Mouse (Mus musculus) ovary, adult 18-20 months (tissue): ENCODE measurements around the gene Wls.

Source experiments
- DNase-seq: peaks from one replicate; pipeline ENCODE4 v3.0.0; 2022; ENCODE audit warnings: low spot score, mixed read lengths

Gene Wls

DNA sequence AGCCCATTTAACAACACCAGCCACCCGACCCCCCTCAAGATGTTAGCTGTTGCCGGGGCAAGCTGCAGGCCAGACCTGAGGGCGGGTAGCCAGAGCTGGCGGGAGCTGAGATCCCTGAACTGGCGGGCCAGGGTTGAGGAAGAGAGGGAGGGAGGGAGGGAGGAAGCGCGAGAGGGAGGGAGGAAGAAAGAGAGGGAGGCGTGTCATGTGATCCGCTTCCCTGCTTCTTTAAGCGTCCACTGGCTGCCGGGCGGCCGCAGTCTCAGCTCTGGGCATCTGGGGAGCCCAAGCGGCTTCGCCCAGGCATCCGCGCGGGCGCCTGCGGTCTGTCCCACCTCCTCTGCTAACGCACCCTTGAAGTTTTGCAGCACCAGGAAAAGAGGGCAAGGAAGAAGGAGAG lies at the start of gene Wls:
Gene Wls, plus strand, starts transcription at position 192 of the 400 bp plus-strand sequence.
- DNase-seq, result peak; percentile 76

GRCm38 (mm10) chr3:159789781-159790180 lies 49.7 kb upstream of the Wls start:
- DNase-seq, result no peak

GRCm38 (mm10) chr3:159831535-159831934 lies 7.9 kb upstream of the Wls start:
- no peak for DNase-seq

DNA sequence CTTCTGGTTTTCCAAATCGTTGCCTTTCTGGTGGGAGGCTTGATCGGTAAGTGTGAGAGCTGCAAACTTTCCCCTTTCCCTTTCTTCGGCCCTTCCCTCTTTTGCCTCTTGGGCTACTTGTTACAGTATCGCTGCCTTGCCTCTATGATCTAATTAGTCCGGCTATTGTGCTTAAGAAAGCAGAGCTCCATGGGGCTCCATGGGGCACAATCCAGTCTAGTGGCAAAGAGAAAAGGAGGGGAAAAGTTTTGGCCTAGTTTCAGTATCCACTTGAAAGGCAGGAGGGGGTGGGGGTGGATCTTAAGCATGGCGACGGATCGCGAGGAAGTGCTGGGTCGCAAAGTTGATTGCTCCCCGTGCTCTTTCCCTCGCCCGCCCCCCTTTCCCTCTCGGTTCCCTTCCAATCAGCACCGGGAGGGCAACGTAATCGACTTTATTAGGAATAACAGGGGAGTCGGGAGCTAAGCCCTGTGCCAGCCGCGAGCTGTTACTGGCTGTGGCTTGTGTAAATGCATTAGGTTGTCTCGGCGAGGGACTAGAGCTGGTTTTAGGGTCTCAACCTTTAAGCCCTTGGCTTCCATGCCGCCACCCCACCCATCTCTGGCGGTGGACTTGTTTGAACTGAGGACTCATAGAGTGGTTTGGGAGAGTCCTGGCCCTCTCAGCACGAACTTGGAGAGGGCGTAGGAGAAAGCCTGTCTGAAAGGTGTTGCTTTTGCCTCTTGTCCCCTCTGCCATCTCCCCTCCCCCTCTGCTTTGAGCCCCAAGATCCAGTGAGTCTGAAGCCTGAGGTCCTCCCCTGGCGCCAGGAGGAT lies 737 bp downstream of the Wls start:
- peak; percentile 53 for DNase-seq

- DNase-seq, result peak; percentile 1
Observed at GRCm38 (mm10) chr3:159840817-159841390, 1.4 kb downstream of the Wls start.

- DNase-seq, result no peak
Observed at GRCm38 (mm10) chr3:159841458-159841857, 2.0 kb downstream of the Wls start.

GRCm38 (mm10) chr3:159843135-159843534 lies 3.7 kb downstream of the Wls start:
- DNase-seq, result no peak

- no peak for DNase-seq
Observed at GRCm38 (mm10) chr3:159847410-159848016, 8.0 kb downstream of the Wls start.

DNA sequence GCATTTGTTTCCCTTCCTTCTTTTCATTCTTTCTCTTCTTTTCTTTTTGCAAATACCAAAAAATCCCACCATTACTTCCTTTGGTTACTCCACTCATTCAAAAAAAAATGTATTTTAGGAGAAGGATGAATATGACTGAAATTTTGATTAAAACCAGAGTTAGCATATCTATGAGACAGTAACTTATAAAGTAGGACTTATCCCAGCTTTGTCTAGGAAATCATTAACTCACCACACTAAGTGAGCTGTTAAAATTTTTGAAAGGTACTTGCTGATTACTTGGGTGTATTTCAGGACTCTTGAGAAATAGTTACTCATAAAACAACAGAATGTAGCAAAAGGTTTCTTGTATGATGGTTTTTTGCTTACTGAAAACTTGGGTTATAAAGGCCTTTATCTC lies 8.7 kb downstream of the Wls start:
- no peak for DNase-seq

GRCm38 (mm10) chr3:159851476-159851875 lies 12.0 kb downstream of the Wls start:
- no peak for DNase-seq

DNA sequence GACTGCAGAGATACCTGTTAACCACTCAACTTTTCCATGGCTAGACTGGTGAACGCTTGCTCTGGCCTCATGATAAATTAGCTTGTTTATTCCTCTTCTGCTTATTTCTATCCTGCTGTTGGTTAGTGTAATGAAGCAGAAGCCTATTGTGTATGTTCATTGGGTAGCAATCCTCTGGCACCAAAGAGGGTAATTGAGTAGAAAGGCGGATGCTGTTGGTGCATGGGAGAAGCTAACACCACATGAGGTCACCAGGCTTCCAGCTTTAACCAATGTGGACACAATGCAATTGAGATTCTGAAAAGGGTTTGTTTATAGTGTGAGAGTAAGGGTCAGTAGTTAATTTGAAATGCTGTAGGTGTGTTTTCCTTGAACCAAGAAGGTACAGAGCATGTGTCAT lies 12.5 kb downstream of the Wls start:
- no peak for DNase-seq

GRCm38 (mm10) chr3:159857112-159857511 lies 17.6 kb downstream of the Wls start:
- DNase-seq, result no peak

DNA sequence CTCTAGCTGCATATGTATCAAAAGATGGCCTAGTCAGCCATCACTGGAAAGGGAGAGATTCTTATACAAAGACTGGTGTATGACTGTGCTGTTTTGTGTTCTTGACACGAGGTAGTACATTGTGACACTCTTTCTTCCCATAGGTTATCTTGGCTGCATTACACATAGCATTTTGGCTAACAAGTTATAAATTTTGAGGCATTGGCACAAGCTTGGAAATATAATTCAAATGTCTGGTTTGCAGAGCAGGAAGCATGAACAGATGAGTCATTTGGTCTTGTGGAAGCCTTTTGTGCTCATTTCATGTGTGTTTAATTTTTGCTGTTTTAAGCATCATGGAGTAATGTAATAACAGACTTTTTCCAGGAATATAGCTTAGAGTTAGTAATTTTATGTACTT lies 26.2 kb downstream of the Wls start:
- DNase-seq, result no peak

DNA sequence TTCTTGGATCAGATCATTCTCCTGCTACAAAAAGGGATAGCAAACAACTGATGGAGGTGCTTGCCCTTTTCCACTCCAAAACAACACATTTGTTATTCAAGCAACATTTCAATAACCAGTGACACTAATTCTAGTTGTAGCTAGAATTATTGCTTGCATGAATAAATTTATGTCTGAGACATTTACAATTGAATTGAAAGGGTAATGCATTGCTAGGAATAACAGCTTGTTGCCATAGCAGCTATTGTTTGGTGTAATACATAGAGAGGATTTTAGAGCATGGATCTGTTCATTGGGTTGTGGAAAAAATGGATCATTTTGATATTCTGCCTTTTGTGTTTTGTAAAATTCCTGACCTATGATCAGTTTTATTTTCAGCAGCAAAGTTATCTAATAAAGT lies 39.5 kb downstream of the Wls start:
- no peak for DNase-seq

GRCm38 (mm10) chr3:159883325-159883724 lies 43.9 kb downstream of the Wls start:
- no peak for DNase-seq

GRCm38 (mm10) chr3:159884802-159885201 lies 45.3 kb downstream of the Wls start:
- DNase-seq, result no peak

DNA sequence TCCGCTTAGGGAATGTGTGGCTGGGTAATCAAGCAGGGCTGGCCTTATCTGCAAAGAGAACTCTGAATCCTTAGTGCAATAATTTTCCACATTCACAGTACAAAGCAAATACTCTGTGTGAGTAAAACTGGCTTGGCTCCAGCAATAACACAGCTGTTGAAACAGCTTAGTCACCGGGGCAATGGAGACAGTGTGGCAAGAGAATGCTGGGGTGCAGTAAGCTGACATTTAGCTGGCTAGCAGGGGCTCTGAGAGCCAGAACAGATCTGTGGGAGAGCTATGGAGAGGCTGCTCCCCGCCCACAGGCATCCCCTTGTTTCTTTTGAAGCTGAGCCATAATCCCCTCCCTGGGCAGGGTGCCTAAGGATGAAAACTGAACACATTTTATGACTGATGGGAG lies 45.8 kb downstream of the Wls start:
- DNase-seq, result peak; percentile 72

DNA sequence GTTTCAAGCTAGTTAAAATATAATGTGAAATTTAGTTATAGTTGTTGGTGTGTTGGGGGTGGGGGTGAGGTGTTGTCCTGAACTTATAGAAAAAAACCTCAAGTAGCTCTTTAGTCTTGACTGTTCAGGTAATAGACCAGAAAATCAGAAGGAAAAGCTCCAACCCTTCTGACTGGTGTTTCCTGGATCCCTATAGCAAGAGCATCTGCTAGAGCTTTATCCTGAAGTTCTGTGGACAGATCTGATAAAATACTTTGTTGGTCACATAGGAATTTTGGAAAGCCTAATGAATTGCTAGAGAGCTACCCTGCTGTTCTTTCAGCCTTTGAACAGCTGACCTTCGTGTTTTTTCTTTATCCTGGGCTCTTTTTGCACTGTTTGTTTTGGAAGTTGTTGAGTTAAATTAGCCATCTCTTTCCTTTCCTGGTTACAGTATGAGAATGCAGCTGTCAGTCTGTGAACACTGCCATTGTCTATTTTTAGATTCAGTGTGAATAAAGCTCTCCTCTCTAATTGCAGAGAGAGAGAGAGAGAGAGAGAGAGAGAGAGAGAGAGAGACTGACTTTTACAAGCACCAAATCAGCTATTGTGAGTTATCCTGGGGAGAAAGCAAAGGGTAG lies 46.4 kb downstream of the Wls start:
- no peak for DNase-seq

- no peak for DNase-seq
Observed at GRCm38 (mm10) chr3:159890176-159891056, 50.9 kb downstream of the Wls start.

GRCm38 (mm10) chr3:159891057-159891752 lies 51.7 kb downstream of the Wls start:
- DNase-seq, result peak; percentile 3

DNA sequence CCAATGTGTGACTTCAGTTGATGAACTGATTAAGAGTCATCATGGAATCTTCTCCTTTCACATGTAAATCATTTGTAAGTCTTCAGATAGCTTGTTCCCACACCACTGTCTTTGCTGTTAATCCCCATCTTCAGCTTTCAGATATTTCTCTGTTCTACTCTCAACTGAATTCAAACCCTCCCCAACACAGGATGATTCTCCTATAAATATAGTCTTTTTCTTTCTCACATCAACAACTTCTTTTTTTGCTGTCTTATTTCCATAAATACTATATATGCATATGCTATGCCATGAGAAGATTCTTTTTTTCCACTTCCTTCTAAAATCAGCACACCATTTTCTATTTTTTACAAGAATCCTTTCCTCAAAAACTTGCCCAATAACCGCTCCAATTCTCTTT lies 67.9 kb downstream of the Wls start:
- no peak for DNase-seq
